Mouse (Mus musculus) limb, embryonic 14.5 days (tissue): ENCODE results near the gene 1700067K01Rik. TPM values are rescaled to one million over a fixed set of nuclear protein-coding genes. Genes with fewer than 3 reads are reported as not detected.

ENCODE experiments used
- ATAC-seq: fragments of 200-750 bp; cut with Nextera tagmentation; 2 replicates; pipeline ENCODE4 v1.8.0; 2017; ENCODE audit warnings: low read depth, moderate number of reproducible peaks, moderate TSS enrichment; ENCODE audit not compliant: low FRiP score
- DNase-seq: peaks from one replicate; pipeline ENCODE4 v3.0.0-alpha.2; 2015; ENCODE audit warnings: low spot score
- H3K27ac ChIP-seq: fragments of 300-500 bp; sonication (generic); replicated peaks from 2 replicates; pipeline ENCODE4 v1.5.1; 2014; ENCODE audit warnings: low read depth, mild to moderate bottlenecking, low read length, moderate library complexity, mixed read lengths
- H3K27me3 ChIP-seq: fragments of 300-500 bp; sonication (generic); 2 replicates; pipeline ENCODE4 v1.6.1; 2014; ENCODE audit warnings: low read length, mixed read lengths; ENCODE audit not compliant: control insufficient read depth, insufficient read depth
- H3K36me3 ChIP-seq: fragments of 300-500 bp; sonication (generic); 2 replicates; pipeline ENCODE4 v1.6.1; 2014; ENCODE audit warnings: mild to moderate bottlenecking, low read length, moderate library complexity, mixed read lengths; ENCODE audit not compliant: control insufficient read depth, insufficient read depth
- H3K4me1 ChIP-seq: fragments of 300-500 bp; sonication (generic); 2 replicates; pipeline ENCODE4 v1.6.1; 2014; ENCODE audit warnings: antibody characterized with exemption, low read length, mixed read lengths; ENCODE audit not compliant: control insufficient read depth, insufficient read depth
- H3K4me2 ChIP-seq: fragments of 300-500 bp; sonication (generic); replicated peaks from 2 replicates; pipeline ENCODE4 v1.6.1; 2014; ENCODE audit warnings: low read depth, mild to moderate bottlenecking, low read length, moderate library complexity; ENCODE audit not compliant: severe bottlenecking
- H3K4me3 ChIP-seq: fragments of 300-500 bp; sonication (generic); replicated peaks from 2 replicates; pipeline ENCODE4 v1.5.1; 2014; ENCODE audit warnings: low read length
- H3K9ac ChIP-seq: fragments of 300-500 bp; sonication (generic); 2 replicates; pipeline ENCODE4 v1.6.1; 2014; ENCODE audit warnings: mild to moderate bottlenecking, low read depth, low read length, moderate library complexity; ENCODE audit not compliant: severe bottlenecking
- H3K9me3 ChIP-seq: fragments of 300-500 bp; sonication (generic); 2 replicates; pipeline ENCODE4 v1.6.1; 2016; ENCODE audit warnings: low read length; ENCODE audit not compliant: control insufficient read depth
- POLR2A ChIP-seq: fragments of 200-500 bp; IDR thresholded peaks from 2 replicates; pipeline ENCODE4 v1.8.0; 2012; ENCODE audit warnings: inconsistent platforms, mild to moderate bottlenecking, moderate library complexity, borderline replicate concordance; ENCODE audit not compliant: insufficient read depth, insufficient read length; ENCODE audit errors: extremely low read depth
- WGBS: fragments of 180-500 bp; shearing (Covaris S2); extraction: QIAGEN DNeasy Blood & Tissue Kit; methylation state at CpG from one replicate; pipeline ENCODE4 v1.1.7; 2014; 5-methylcytosine and 5-hydroxymethylcytosine counted together
- polyA plus RNA-seq, 2 experiments: library from polyadenylated mRNA; depleted of rRNA in 1 of 2; stranded (reverse) in 1 of 2; unstranded in 1 of 2; fragments of >200 nt; fragmentation: Nextera tagmentation in 1 of 2; extraction: Ambion mirVana in 1 of 2; gene quantifications; 2 replicates each; pipeline versions ENCODE4 v1.2.1 to v1.2.3; 2012 to 2014

1700067K01Rik gene
- polyA plus RNA-seq, 2 experiments: 0.72 to 2.3 TPM

DNA sequence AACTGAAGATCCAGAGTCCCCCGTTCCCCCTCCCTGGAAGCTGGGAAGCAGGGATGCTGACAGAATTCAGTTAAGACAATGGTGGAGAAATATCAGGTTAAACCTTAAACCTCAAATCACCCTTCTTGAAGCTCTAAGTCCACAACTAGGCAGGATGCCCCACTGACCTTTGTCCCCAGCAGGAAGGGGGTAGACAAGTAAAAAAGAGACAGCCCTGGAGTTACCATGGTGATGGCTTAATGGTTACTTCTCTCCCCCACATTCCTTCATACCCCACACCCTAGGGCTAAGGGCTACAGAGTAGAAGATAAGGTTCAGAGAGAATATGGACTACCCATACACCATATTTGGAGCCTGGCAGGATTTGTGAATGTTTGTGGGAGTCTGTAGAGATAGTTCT, 22.3 kb downstream of the 1700067K01Rik start:
- Histone ChIP-seq H3K36me3 (no peaks in the 10 kb centered on the region), H3K27ac (no peak overlapping the region), H3K4me2 (no peak overlapping the region), H3K4me1 (peaks cover 2% of the 10 kb centered on the region; the same call in 1 of the 2 replicates), H3K9me3 (no peaks in the 10 kb centered on the region), H3K4me3 (no peak overlapping the region), H3K9ac (no peak overlapping the region), H3K27me3 (peaks cover 34% of the 10 kb centered on the region)
- DNase-seq: no peak
- 74% methylated on average over 1 of the region's 1 CpGs for WGBS
- TF ChIP-seq POLR2A: no peak
- no peak for ATAC-seq

GRCm38 (mm10) chr8:84024171-84024570, 22.9 kb downstream of the 1700067K01Rik start:
- DNase-seq (no peak), ATAC-seq (no peak)
- Histone ChIP-seq H3K27ac (no peak overlapping the region), H3K4me1 (peaks cover 2% of the 10 kb centered on the region; the same call in 1 of the 2 replicates), H3K9me3 (no peaks in the 10 kb centered on the region), H3K4me3 (no peak overlapping the region), H3K27me3 (peaks cover 37% of the 10 kb centered on the region), H3K9ac (no peak overlapping the region), H3K4me2 (no peak overlapping the region), H3K36me3 (no peaks in the 10 kb centered on the region)
- TF ChIP-seq POLR2A: no peak
- WGBS: 14% methylated on average over 10 of the region's 10 CpGs

DNA sequence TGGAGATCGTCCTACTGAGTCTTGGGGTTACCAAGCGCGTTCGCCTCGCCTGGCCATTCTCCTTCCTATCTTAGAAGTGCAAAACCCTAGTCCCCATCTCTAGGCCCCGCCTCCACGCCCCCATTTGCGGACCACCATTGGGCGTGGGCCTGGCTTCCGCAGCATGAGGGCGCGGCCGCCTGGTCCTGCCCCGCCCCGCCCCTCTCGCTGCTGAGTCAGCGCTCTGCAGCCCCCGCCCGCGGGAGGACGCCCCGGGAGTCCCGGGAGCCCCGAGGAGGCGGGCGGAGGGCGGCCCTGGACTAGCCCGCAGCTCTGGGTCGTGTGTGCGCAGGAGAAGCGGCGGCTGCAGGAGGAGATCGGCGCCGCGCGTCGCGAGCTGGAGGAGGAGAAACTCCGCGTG, 24.6 kb downstream of the 1700067K01Rik start:
- Histone ChIP-seq H3K4me1 (peaks cover 2% of the 10 kb centered on the region; the same call in 1 of the 2 replicates), H3K9ac (peak overlapping the region; percentile 55), H3K27me3 (peaks cover 32% of the 10 kb centered on the region), H3K9me3 (no peaks in the 10 kb centered on the region), H3K4me3 (peak overlapping the region; percentile 45), H3K36me3 (no peaks in the 10 kb centered on the region), H3K27ac (no peak overlapping the region), H3K4me2 (peak overlapping the region; percentile 79)
- no peak for TF ChIP-seq POLR2A
- WGBS: 2% methylated on average over 36 of the region's 41 CpGs
- ATAC-seq (peak; percentile 88), DNase-seq (peak; percentile 74)

- Histone ChIP-seq H3K27me3 (peaks cover 20% of the 10 kb centered on the region), H3K9me3 (no peaks in the 10 kb centered on the region), H3K27ac (no peak overlapping the region), H3K4me2 (no peak overlapping the region), H3K4me3 (no peak overlapping the region), H3K4me1 (peaks cover 2% of the 10 kb centered on the region; the same call in 1 of the 2 replicates), H3K36me3 (no peaks in the 10 kb centered on the region), H3K9ac (no peak overlapping the region)
- 14% methylated on average over 10 of the region's 10 CpGs for WGBS
- TF ChIP-seq POLR2A: no peak
- no peak for DNase-seq
- no peak for ATAC-seq
These were observed 26.1 kb downstream of the 1700067K01Rik start for GRCm38 (mm10) chr8:84027449-84027848.

DNA sequence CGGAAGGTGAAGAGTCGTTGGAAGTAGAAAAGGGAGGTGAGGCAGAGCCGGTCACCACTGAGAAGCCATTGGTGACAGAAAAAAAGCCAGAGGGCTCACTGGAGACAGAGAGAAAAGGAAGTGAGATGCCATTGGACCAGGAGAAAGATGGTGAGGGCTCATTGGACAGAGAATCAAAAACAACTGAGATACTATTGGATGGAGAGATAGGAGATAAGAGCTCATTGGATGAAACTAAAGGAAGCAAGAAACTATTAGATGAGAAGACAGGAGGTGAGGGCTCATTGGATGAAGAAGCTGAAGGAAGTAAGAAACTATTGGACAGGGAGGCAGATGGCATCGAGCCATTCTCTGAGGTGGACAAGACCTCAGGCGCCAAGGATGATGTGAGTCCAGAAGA, 28.0 kb downstream of the 1700067K01Rik start:
- Histone ChIP-seq H3K9ac (no peak overlapping the region), H3K4me3 (no peak overlapping the region), H3K4me2 (no peak overlapping the region), H3K27ac (no peak overlapping the region), H3K4me1 (peaks cover 2% of the 10 kb centered on the region; the same call in 1 of the 2 replicates), H3K9me3 (no peaks in the 10 kb centered on the region), H3K27me3 (peaks cover 20% of the 10 kb centered on the region), H3K36me3 (no peaks in the 10 kb centered on the region)
- DNase-seq (no peak), ATAC-seq (no peak)
- TF ChIP-seq POLR2A: no peak
- 85% methylated on average over 5 of the region's 5 CpGs for WGBS

GRCm38 (mm10) chr8:84032777-84033176, 31.5 kb downstream of the 1700067K01Rik start:
- DNase-seq: no peak
- Histone ChIP-seq H3K36me3 (no peaks in the 10 kb centered on the region), H3K4me3 (no peak overlapping the region), H3K9me3 (no peaks in the 10 kb centered on the region), H3K27me3 (0 out of 2 replicates have a peak, but pooled peaks cover 3% of the 10 kb centered on the region), H3K27ac (no peak overlapping the region), H3K4me1 (no peaks in the 10 kb centered on the region), H3K4me2 (no peak overlapping the region), H3K9ac (no peak overlapping the region)
- no peak for ATAC-seq
- WGBS: 68% methylated on average over 4 of the region's 4 CpGs
- no peak for TF ChIP-seq POLR2A
